Mouse (Mus musculus): ENCODE results near the gene Mansc4.

Mansc4 gene

GRCm38 (mm10) chr6:147028396-147028795 lies 58.4 kb downstream of the Mansc4 start:
- DNase-seq (ENCODE audit: low spot score in 2 of 2) = no peak
